Mouse (Mus musculus): Measurements from ENCODE around the gene Rmi2. TPM values are rescaled to one million over a fixed set of nuclear protein-coding genes. Genes with fewer than 3 reads are reported as not detected.

The Rmi2 gene
- polyA plus RNA-seq, 1 experiment: 4.8 TPM

DNA sequence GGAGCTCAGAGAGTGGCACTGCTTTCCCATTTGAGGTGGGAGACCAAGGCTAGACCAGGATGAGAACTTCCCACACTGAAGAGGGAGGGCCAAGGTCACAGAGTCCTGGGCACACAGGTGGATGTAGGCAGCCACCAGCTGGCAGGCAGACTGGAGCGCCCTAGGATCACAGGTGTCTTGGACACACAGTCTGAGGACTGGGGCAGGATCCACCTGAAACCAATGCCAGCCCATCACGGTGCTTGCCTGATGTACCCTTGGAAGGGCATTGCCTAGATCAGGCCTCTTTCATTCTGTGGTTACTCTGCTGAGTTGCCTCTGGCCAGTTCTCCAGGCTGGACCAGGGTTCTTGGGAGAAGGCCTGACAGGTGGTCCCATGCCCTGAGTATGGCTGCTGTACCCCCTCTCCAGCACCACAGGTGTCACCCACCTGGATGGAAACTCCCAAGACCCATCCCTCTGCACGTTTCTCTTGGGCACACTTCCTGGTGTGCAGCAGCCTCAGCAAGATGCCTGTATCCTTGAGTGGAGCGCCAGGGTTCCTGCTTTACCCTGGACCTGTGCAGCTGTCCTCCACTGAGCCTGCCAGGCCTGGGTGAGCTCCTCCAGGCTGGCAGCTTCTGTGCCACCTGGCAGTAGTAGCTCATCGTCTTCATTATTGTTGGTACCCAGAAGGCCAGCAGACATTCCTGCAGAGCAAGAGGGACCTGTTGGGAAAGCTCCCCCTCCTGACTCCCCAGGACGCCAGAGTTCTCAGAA, 30.2 kb downstream of the Rmi2 start:
- WGBS: 80% methylated on average over 6 of the region's 6 CpGs
- TF ChIP-seq CTCF (IDR thresholded peaks at IDR 0.05; ENCODE audit: control insufficient read depth, insufficient read depth, low read length) (no peak), POLR2A (IDR thresholded peaks at IDR 0.05; ENCODE audit: borderline replicate concordance, control insufficient read depth, low read depth, low read length) (no peak)
- H3K4me1 ChIP-seq (ENCODE audit: control insufficient read depth, insufficient read depth, low read length): no peaks in the 10 kb centered on the region; the same call in 1 of the 2 replicates

DNA sequence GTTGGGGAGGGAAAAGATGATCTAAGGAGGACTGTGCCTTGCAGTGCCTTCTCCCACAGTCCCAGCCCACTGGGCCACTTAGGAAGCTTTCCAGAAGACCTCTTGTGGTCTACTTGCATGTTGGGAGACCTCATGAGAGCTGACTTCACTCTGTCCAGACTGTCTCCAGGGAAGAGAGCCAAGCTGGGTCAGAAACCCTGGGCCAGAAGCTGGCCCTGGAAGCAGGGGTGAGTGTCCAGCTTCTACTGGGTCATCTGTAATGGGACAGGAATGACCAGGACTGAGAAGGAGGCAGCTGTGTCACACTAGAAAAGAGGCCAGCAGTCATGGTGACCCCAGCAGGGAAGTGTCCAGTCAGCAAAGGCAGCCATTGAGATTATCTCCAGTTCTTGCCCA, 30.7 kb downstream of the Rmi2 start:
- Histone ChIP-seq H3K4me3 (replicated peaks; ENCODE audit: control insufficient read depth, low read depth, low read length) (no peak overlapping the region), H3K27ac (ENCODE audit: control insufficient read depth, insufficient read depth, low read depth, low read length, poor library complexity) (no peak overlapping the region), H3K4me1 (ENCODE audit: control insufficient read depth, insufficient read depth, low read length) (no peaks in the 10 kb centered on the region)
- TF ChIP-seq POLR2A (IDR thresholded peaks at IDR 0.05; ENCODE audit: borderline replicate concordance, control insufficient read depth, low read depth, low read length): no peak
- TF ChIP-seq CTCF (IDR thresholded peaks at IDR 0.05; ENCODE audit: control insufficient read depth, insufficient read depth, low read length): no peak

More for the DNA sequence above, 30.2 kb downstream of the Rmi2 start:
- no peak overlapping the region for H3K27ac ChIP-seq (ENCODE audit: control insufficient read depth, insufficient read depth, low read depth, low read length, poor library complexity)
- no peak overlapping the region for H3K4me3 ChIP-seq (replicated peaks; ENCODE audit: control insufficient read depth, low read depth, low read length)

DNA sequence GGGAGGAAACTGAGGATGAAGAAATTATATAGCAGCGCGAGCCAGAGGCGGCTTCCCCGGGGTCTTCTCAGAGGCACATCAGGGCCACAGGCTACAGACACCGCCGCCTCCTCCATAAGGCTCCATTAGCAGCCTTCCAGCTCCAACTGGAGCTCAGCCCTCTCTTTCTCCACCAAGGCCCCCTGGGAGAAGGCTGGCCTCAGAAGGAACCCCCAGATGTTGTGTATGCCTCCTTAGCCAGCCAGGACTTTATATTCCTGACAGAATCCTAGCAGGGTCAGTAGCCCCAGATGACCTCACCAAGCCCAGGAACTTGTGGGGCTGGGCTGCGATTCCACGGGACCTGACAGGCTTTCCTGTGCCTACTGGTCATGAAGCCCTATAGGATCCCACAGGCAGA, 32.0 kb downstream of the Rmi2 start:
- WGBS: 93% methylated on average over 8 of the region's 8 CpGs
- H3K4me3 ChIP-seq (replicated peaks; ENCODE audit: control insufficient read depth, low read depth, low read length): no peak overlapping the region
- TF ChIP-seq CTCF (IDR thresholded peaks at IDR 0.05; ENCODE audit: control insufficient read depth, insufficient read depth, low read length): no peak
- TF ChIP-seq POLR2A (IDR thresholded peaks at IDR 0.05; ENCODE audit: borderline replicate concordance, control insufficient read depth, low read depth, low read length): no peak
- no peaks in the 10 kb centered on the region for H3K4me1 ChIP-seq (ENCODE audit: control insufficient read depth, insufficient read depth, low read length)
- H3K27ac ChIP-seq (ENCODE audit: control insufficient read depth, insufficient read depth, low read depth, low read length, poor library complexity): no peak overlapping the region

DNA sequence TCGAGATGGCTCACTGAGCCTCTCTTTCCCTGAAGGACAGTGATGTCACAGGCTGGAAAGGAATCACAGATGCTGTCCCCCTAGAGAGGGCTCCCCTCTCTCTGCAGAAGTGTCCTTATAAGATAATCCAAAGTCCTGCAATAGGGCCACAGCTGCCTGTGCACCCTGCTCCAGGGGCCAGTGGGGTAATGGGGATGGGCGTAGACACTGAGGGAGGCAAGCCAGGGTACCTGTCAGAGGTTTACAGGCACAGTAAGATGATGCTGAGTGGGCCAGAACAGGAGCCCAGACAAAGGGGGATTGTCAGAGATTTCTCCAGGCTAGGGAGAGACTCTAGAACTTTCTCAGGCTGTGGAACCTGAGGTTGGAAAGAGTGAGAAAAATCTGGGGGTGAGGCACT, 32.6 kb downstream of the Rmi2 start:
- 87% methylated on average over 2 of the region's 2 CpGs for WGBS
- TF ChIP-seq POLR2A (IDR thresholded peaks at IDR 0.05; ENCODE audit: borderline replicate concordance, control insufficient read depth, low read depth, low read length) (no peak), CTCF (IDR thresholded peaks at IDR 0.05; ENCODE audit: control insufficient read depth, insufficient read depth, low read length) (no peak)
- Histone ChIP-seq H3K4me3 (replicated peaks; ENCODE audit: control insufficient read depth, low read depth, low read length) (no peak overlapping the region), H3K27ac (ENCODE audit: control insufficient read depth, insufficient read depth, low read depth, low read length, poor library complexity) (no peak overlapping the region), H3K4me1 (ENCODE audit: control insufficient read depth, insufficient read depth, low read length) (no peaks in the 10 kb centered on the region)

DNA sequence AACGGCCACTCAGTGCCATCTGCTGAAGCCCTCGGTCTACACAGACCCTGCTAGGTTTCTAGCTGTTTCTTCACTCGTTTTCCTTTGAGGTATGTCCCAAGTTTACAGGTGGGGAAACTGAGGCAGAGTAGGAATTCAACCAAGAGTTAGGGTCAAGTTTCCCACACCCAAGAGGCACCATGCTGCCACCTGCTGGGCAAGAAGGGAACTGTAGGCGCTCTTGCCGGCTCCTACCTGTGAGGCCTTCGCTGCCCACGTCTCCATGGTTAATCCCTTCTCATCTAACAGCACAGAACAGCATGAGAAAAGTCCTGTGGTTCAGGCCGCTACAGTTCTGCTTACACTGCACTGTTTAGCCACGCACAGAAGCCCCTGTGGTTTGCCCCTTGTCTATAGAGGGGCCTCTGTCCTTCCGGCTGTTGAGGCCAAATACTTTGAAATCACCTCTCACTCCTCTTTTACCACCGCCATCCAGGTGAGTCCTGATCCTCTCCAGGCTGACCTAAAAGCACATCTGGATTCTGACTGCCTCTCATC, 33.1 kb downstream of the Rmi2 start:
- Histone ChIP-seq H3K27ac (ENCODE audit: control insufficient read depth, insufficient read depth, low read depth, low read length, poor library complexity) (no peak overlapping the region), H3K4me3 (replicated peaks; ENCODE audit: control insufficient read depth, low read depth, low read length) (no peak overlapping the region), H3K4me1 (ENCODE audit: control insufficient read depth, insufficient read depth, low read length) (no peaks in the 10 kb centered on the region)
- TF ChIP-seq POLR2A (IDR thresholded peaks at IDR 0.05; ENCODE audit: borderline replicate concordance, control insufficient read depth, low read depth, low read length): no peak
- TF ChIP-seq CTCF (IDR thresholded peaks at IDR 0.05; ENCODE audit: control insufficient read depth, insufficient read depth, low read length): peak; percentile 88
- 36% methylated on average over 11 of the region's 11 CpGs for WGBS

DNA sequence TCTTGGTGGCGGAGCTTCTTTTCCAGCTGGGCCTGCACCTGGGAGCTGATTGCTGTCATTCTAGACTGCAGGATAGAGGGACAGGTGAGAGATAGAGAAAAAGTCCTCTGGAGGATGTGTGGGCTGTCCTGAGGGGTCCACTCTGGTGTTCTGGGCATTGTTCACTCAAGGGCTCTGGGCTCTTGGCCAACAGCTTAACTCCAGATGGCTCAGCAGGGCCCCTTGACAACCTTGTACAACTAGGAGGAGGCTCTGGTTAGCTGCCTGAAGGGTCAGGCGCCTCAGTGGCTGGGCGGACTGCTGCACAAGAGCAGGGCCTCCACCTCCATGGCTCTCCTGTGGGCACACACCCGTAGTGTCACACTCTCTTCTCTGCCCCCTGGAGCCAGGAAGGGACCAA, 36.1 kb downstream of the Rmi2 start:
- H3K4me3 ChIP-seq (replicated peaks; ENCODE audit: control insufficient read depth, low read depth, low read length): no peak overlapping the region
- H3K4me1 ChIP-seq (ENCODE audit: control insufficient read depth, insufficient read depth, low read length): no peaks in the 10 kb centered on the region
- no peak overlapping the region for H3K27ac ChIP-seq (ENCODE audit: control insufficient read depth, insufficient read depth, low read depth, low read length, poor library complexity)
- TF ChIP-seq CTCF (IDR thresholded peaks at IDR 0.05; ENCODE audit: control insufficient read depth, insufficient read depth, low read length) (no peak), POLR2A (IDR thresholded peaks at IDR 0.05; ENCODE audit: borderline replicate concordance, control insufficient read depth, low read depth, low read length) (no peak)
- 77% methylated on average over 4 of the region's 4 CpGs for WGBS

DNA sequence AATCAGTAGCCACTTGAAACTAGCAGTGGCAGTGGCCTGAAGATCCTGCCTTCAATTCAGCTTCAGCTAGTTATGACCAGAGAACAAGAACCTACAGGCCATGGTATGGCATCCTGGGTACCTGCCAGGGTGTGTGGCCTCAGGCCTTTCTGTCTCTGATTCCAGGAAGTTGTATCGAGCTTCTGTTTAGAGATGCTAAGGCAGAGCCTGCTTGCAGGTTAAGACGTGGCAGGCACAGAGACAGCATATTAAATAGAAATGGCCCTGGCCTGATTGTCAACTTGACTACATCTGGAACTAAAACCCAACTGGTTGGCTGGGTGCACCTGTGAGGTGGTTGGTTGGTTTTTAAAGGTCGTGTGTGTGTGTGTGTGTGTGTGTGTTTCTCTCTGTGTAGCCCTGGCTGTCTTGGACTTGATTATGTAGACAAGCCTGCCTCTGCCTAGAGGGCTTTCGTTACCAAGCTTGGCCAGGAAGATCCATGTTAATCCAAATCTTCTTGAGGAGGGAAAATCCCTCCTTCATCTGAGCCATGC, 38.0 kb downstream of the Rmi2 start:
- Histone ChIP-seq H3K4me3 (replicated peaks; ENCODE audit: control insufficient read depth, low read depth, low read length) (no peak overlapping the region), H3K27ac (ENCODE audit: control insufficient read depth, insufficient read depth, low read depth, low read length, poor library complexity) (no peak overlapping the region), H3K4me1 (ENCODE audit: control insufficient read depth, insufficient read depth, low read length) (no peaks in the 10 kb centered on the region)
- TF ChIP-seq POLR2A (IDR thresholded peaks at IDR 0.05; ENCODE audit: borderline replicate concordance, control insufficient read depth, low read depth, low read length) (no peak), CTCF (IDR thresholded peaks at IDR 0.05; ENCODE audit: control insufficient read depth, insufficient read depth, low read length) (no peak)
- WGBS: 64% methylated on average over 4 of the region's 4 CpGs

DNA sequence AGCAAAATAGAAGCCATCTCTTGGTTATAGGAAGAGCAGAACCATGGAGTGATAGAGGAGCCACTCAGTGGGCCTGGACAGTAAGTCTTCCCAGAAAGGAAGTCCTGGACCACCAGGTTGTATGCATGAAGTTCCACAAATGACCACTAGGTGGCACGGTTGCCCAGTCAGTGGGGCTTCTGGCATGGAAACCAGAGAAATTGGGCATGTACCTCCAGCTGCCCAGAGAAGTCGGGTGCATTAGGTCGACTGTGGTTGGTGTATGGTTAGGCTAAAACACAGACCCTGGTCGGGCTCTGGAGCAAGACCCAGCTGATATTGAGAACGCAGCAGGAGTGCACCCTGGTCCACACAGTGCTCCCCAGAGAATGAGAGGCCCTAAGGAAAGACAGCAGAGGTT, 38.8 kb downstream of the Rmi2 start:
- Histone ChIP-seq H3K4me3 (replicated peaks; ENCODE audit: control insufficient read depth, low read depth, low read length) (no peak overlapping the region), H3K27ac (ENCODE audit: control insufficient read depth, insufficient read depth, low read depth, low read length, poor library complexity) (no peak overlapping the region), H3K4me1 (ENCODE audit: control insufficient read depth, insufficient read depth, low read length) (no peaks in the 10 kb centered on the region; the same call in 1 of the 2 replicates)
- TF ChIP-seq CTCF (IDR thresholded peaks at IDR 0.05; ENCODE audit: control insufficient read depth, insufficient read depth, low read length) (peak; percentile 98), POLR2A (IDR thresholded peaks at IDR 0.05; ENCODE audit: borderline replicate concordance, control insufficient read depth, low read depth, low read length) (no peak)
- WGBS: under 1% methylated on average over 5 of the region's 5 CpGs
